Mouse (Mus musculus) liver, embryonic 15.5 days (tissue): ENCODE measurements around the gene Sec31b. TPM values are rescaled to one million over a fixed set of nuclear protein-coding genes. Genes with fewer than 3 reads are reported as not detected.

Experiments used
- ATAC-seq: fragments of 200-750 bp; cut with Nextera tagmentation; 2 replicates; pipeline ENCODE4 v1.8.0; 2017; ENCODE audit warnings: moderate number of reproducible peaks, mild to moderate bottlenecking, moderate library complexity; ENCODE audit not compliant: insufficient read depth
- H3K27ac ChIP-seq: fragments of 300-500 bp; sonication (generic); replicated peaks from 2 replicates; pipeline ENCODE4 v1.5.1; 2015; ENCODE audit warnings: mild to moderate bottlenecking, inconsistent platforms
- H3K27me3 ChIP-seq: fragments of 300-500 bp; sonication (generic); 2 replicates; pipeline ENCODE4 v1.6.1; 2015; ENCODE audit warnings: mild to moderate bottlenecking, inconsistent platforms
- H3K36me3 ChIP-seq: fragments of 300-500 bp; sonication (generic); replicated peaks from 2 replicates; pipeline ENCODE4 v1.6.1; 2015; ENCODE audit warnings: moderate library complexity, mild to moderate bottlenecking, inconsistent platforms
- H3K4me1 ChIP-seq: fragments of 300-500 bp; sonication (generic); replicated peaks from 2 replicates; pipeline ENCODE4 v1.6.1; 2015; ENCODE audit warnings: inconsistent platforms
- H3K4me2 ChIP-seq: fragments of 300-500 bp; sonication (generic); 2 replicates; pipeline ENCODE4 v1.6.1; 2015; ENCODE audit warnings: moderate library complexity, mild to moderate bottlenecking, inconsistent platforms
- H3K4me3 ChIP-seq: fragments of 300-500 bp; sonication (generic); replicated peaks from 2 replicates; pipeline ENCODE4 v1.5.1; 2015; ENCODE audit warnings: mild to moderate bottlenecking, inconsistent platforms
- H3K9ac ChIP-seq: fragments of 300-500 bp; sonication (generic); 2 replicates; pipeline ENCODE4 v1.6.1; 2015; ENCODE audit warnings: moderate library complexity, mild to moderate bottlenecking, inconsistent platforms
- H3K9me3 ChIP-seq: fragments of 300-500 bp; sonication (generic); replicated peaks from 2 replicates; pipeline ENCODE4 v1.6.1; 2016; ENCODE audit warnings: inconsistent platforms
- WGBS: fragments of 180-500 bp; shearing (Covaris S2); methylation state at CpG from one replicate; pipeline ENCODE4 v1.1.7; 2015; ENCODE audit warnings: mixed read lengths; ENCODE audit not compliant: insufficient replicate concordance; 5-methylcytosine and 5-hydroxymethylcytosine counted together
- polyA plus RNA-seq: library from polyadenylated mRNA; unstranded; fragments of >200 nt; fragmentation: Nextera tagmentation; extraction: Ambion mirVana; gene quantifications from 2 replicates; pipeline ENCODE4 v1.2.1, GENCODE M21; 2015

Gene Sec31b
- polyA plus RNA-seq, 1 experiment from 2014 or later = 0.25 TPM

DNA sequence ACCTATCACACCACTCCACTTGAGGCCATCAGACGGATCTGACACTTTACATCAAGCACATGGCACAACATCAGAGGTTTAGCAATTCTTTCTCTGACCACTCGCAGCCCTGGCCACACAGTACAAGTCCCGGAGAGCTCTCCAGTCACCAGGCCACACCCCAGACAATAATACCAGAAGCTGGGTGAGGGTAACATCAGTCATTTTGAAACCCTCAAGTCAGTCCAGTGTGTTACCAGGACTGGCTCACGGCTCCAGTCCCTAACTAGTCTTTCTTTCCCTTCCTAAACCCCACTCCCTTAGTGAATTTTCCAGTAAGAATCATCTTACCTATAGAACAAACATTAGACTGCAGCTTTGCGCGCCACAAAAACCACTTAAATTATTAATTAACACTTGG is 15.6 kb downstream of the Sec31b start:
- H3K4me2 ChIP-seq = no peak overlapping the region
- WGBS = 61% methylated on average over 6 of the region's 6 CpGs
- H3K27me3 ChIP-seq = no peaks in the 10 kb centered on the region
- H3K4me1 ChIP-seq = no peaks in the 10 kb centered on the region
- no peak overlapping the region for H3K27ac ChIP-seq
- ATAC-seq = no peak
- H3K9ac ChIP-seq = no peak overlapping the region
- H3K36me3 ChIP-seq = no peaks in the 10 kb centered on the region
- no peaks in the 10 kb centered on the region for H3K9me3 ChIP-seq
- no peak overlapping the region for H3K4me3 ChIP-seq

DNA sequence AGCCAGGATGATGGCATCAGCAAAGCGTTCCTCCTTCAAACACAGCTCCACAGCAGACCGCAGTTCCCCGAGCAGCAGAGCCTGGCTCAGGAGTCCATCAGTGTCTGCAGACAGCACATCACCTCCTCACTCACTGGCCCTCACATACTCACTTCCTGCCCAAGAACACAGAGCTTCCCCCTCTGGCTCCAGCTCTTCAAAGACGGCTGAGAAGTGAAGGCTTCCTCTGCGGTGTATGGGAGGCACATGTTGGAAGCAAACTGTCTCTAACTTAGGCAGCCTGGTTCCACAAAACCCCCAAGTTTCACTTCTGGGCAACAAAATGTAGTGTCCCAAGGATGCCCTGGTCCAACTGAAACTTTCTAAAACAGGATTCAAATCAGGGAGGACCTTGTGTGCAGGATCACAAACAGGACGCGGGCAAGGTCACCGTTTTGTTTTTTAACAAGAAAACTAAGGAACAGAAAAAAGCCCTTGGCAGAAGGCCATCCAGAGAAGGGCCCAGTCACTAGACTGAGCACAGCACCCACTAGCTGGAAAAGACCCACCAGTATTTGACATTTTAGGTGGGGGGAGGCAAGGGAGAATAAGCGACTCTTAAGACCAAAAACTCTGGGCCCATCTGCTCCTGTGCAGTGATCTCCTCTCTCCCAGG is 20.0 kb downstream of the Sec31b start:
- H3K27me3 ChIP-seq = no peaks in the 10 kb centered on the region
- no peak overlapping the region for H3K4me2 ChIP-seq
- H3K4me1 ChIP-seq = no peaks in the 10 kb centered on the region
- no peak overlapping the region for H3K27ac ChIP-seq
- ATAC-seq = no peak
- WGBS = 60% methylated on average over 9 of the region's 9 CpGs
- no peak overlapping the region for H3K4me3 ChIP-seq
- no peak overlapping the region for H3K9ac ChIP-seq
- H3K9me3 ChIP-seq = no peaks in the 10 kb centered on the region
- no peaks in the 10 kb centered on the region for H3K36me3 ChIP-seq

DNA sequence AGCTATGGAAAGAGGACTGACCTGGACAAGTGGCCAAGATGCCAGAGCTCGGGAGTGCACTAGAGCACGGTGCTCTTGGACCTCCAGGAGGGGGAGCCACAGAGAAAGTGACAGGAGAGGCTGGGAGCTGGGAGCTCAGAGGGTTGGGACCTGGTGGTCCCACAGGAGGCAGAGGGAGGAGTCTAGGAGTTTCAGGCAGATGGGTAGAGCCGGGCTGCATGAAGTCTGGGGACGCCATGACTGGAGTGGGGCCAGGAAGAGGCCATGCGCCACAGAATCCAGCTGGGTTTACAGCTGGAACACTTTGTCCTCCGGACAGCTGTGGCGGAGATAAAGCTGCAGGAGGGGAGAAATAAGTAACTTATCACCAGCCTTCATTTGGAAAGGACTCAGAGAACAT is 26.5 kb downstream of the Sec31b start:
- no peaks in the 10 kb centered on the region for H3K4me1 ChIP-seq
- H3K27me3 ChIP-seq = peaks cover 38% of the 10 kb centered on the region
- no peak overlapping the region for H3K27ac ChIP-seq
- ATAC-seq = no peak
- no peak overlapping the region for H3K4me2 ChIP-seq
- H3K9ac ChIP-seq = no peak overlapping the region
- H3K36me3 ChIP-seq = no peaks in the 10 kb centered on the region
- 37% methylated on average over 7 of the region's 7 CpGs for WGBS
- no peak overlapping the region for H3K4me3 ChIP-seq
- H3K9me3 ChIP-seq = no peaks in the 10 kb centered on the region

DNA sequence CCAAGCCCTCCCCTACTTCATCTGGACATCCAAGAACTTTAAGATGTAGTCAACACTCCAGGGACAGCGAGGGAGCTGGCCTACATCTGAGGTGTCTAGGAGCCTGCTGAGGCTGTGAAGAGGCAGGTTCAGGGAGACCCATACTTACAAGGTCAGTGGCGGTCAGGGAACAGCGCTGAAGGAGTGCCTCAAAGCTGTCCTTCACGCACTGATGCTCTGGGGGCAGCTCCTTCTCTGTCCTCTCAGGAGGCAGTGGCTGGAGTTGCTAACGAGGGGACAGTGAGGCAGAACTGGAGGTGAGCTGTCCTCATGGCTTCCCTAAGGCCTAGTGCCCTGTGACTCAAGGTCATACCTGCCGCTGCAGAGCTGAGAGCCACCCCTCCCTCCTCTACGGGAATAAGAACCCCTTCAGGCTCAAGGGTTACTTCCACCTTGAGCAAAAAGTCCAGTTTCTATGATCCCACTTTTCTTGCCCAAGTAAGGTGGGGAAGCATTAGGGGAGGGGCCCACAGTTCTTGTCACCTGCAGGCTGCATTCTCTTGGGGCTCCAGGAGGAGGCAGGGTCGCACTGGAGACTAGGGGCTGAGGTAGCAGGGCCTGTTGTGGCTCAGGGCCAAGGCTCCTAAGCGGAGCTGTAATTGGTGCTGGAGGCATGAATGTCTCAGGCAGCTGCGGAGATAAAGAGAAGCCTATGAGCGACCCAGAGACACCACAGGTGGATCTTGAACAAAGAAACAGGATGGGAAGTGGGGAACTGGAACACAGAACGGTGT is 27.5 kb downstream of the Sec31b start:
- ATAC-seq = no peak

DNA sequence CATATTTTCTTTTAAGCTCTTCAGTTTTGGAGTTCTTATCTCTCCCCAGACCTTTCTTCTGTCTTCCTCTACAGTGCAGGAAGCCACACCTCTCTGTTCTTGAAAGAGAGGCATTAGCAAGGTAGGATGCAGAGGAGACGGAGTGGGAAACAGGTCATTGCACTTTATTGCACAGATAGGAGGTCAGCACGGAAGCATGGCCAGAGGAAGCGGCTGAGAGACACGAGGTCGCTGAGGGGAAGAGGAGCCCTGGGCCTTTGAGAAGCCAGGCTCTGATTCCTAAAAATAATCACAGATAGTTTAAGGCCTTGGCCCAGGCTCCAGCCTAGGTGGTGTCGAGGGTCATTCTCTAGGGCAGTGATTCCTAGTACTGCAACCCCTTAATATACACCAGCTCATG is 29.9 kb downstream of the Sec31b start:
- no peak overlapping the region for H3K4me2 ChIP-seq
- H3K9ac ChIP-seq = no peak overlapping the region
- no peaks in the 10 kb centered on the region for H3K36me3 ChIP-seq
- no peaks in the 10 kb centered on the region for H3K9me3 ChIP-seq
- H3K27me3 ChIP-seq = peaks cover 72% of the 10 kb centered on the region
- no peak for ATAC-seq
- H3K4me3 ChIP-seq = no peak overlapping the region
- WGBS = 38% methylated on average over 6 of the region's 6 CpGs
- H3K4me1 ChIP-seq = peaks cover 4% of the 10 kb centered on the region; the same call in 1 of the 2 replicates
- no peak overlapping the region for H3K27ac ChIP-seq

More for the DNA sequence above, 27.5 kb downstream of the Sec31b start:
- Histone ChIP-seq H3K9me3 (no peaks in the 10 kb centered on the region), H3K27ac (no peak overlapping the region), H3K4me1 (no peaks in the 10 kb centered on the region), H3K4me2 (no peak overlapping the region), H3K4me3 (no peak overlapping the region), H3K36me3 (no peaks in the 10 kb centered on the region), H3K27me3 (peaks cover 48% of the 10 kb centered on the region), H3K9ac (no peak overlapping the region)
- 50% methylated on average over 12 of the region's 12 CpGs for WGBS

DNA sequence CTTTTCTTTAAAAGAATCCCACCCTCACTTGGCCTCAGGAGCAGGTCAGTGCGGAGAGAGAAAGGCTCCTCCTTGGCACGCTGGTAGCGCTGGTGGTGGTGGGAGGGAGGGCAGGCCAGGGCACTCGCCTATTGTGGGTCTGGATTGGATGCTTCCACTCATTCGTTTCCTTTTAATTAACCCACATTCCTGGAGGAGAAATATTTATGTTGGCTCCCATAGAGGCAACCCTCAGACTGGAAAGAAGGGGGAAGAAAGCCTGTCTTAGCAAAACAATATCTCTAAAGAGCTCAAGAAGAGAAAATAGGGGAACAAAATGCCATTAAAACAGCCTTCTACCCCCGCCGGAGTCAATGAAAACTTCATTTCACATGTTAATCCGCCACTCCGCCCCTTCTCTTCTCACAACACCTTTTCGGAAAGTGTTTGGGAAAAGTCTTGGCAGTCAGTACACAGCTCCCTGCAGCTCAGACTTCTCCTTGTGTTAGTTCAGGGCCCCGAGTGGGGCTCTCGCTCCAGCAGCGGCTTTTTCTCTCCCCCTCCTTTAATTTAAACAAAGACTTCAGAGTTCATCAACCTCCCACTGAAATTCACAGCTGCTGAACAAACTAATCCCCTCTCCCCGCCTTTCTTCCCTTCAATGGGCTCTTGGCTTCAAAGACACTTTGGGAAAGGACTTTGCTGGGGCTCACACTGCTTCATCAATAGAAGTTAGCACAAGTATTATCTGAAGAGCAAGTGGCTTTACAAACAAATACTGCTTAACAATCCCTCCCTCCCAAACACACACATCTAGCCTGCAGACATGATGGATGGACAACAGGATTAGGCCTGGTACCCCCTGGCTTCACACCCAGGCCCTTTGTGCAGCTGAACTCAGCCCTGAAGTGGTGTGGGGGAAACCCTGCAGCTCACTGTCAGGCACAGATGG is 30.9 kb downstream of the Sec31b start:
- H3K4me2 ChIP-seq = no peak overlapping the region
- WGBS = 37% methylated on average over 14 of the region's 14 CpGs
- H3K4me3 ChIP-seq = no peak overlapping the region
- H3K27me3 ChIP-seq = peaks cover 82% of the 10 kb centered on the region
- no peak overlapping the region for H3K9ac ChIP-seq
- H3K27ac ChIP-seq = no peak overlapping the region
- H3K9me3 ChIP-seq = no peaks in the 10 kb centered on the region
- no peak for ATAC-seq
- H3K4me1 ChIP-seq = peaks cover 4% of the 10 kb centered on the region; the same call in 1 of the 2 replicates
- H3K36me3 ChIP-seq = no peaks in the 10 kb centered on the region

DNA sequence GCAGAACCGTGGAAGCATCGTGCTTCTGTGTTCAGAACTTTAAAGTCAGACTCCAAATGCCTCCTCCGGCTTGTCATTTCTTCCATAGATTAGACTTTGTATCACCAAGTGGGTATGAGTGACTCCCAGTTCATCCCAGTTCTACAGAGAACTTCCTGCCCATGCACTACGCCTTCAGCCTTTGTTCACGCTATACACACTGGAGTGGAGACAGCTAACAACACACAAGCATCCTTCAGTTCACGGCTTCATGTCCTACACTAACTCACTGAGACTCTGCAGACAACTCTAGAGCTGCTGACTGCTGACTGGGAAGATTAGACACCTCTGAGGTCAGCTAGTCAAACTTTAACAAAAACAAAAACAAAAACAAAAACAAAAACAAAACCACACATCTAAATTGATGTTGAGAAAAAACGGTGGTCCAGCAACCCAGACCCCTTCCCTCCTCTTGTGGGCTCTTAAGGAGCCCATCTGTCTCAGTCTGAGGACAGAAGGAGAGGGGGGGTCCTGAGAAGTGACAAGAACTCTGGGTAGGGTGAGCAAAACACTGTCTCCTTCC is 31.7 kb downstream of the Sec31b start:
- Histone ChIP-seq H3K27ac (no peak overlapping the region), H3K4me1 (peaks cover 4% of the 10 kb centered on the region; the same call in 1 of the 2 replicates), H3K36me3 (no peaks in the 10 kb centered on the region), H3K27me3 (peaks cover 90% of the 10 kb centered on the region), H3K9ac (no peak overlapping the region), H3K4me2 (no peak overlapping the region), H3K9me3 (no peaks in the 10 kb centered on the region), H3K4me3 (no peak overlapping the region)
- ATAC-seq = no peak
- 22% methylated on average over 7 of the region's 7 CpGs for WGBS

DNA sequence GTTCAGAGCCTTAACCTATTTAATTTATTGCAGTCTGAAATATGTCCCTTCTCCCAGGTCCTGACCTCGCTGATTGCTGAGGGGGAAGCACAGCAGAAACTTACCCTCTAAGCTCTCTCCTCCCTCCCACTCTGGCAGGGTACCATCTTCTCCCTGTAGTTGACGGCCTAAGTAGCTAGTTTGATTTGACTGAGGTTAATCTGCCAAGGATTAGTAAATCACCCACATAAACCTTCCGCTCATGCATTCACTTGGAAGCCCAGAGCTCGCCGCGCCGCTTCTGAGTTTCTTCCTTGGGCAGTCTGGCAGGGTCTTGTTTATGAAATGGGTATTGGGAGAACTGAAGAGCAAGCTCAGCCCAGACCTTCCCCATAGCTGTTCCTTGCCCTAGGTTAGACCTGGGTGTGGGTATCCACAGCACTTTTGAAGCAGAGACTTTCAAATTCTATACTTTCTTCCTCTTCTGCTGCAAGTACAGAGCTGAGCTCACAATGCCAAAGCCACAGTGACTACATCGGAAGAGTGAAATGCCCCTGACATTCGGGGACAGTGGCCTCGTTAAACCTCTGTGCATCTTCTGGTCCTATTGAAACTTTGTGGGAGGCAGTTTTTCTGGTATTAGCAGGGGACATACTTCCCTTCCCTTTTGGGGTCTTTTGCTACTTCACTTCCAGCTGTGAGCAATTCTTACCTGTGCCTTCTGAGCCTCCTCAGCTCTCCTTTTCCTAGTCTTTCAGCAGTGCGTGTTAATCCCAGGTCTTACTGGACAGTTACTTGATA is 32.4 kb downstream of the Sec31b start:
- peaks cover 89% of the 10 kb centered on the region for H3K27me3 ChIP-seq

DNA sequence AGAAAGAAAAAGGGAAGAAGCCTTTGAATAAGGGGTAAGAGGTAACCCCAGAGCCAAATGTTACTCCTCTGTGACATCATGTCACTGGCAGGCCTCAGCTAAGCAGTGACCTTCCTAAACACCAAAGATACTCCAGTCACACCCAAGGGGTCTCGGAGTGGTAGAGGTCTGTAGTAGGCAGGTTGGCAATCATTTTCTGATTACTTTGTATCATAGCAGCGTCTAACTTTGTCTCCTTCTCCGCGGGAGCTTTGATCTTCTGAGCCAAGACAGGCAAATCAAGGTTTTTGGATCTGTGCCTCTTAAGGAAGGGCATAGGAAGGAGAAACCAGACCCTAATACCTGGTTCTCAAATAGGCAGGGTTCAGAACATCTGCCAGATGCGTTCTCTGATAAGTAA is 33.1 kb downstream of the Sec31b start:
- no peak overlapping the region for H3K4me2 ChIP-seq
- H3K4me3 ChIP-seq = no peak overlapping the region
- H3K36me3 ChIP-seq = no peaks in the 10 kb centered on the region
- no peak for ATAC-seq
- peaks cover 4% of the 10 kb centered on the region; the same call in 1 of the 2 replicates for H3K4me1 ChIP-seq
- WGBS = 30% methylated on average over 5 of the region's 5 CpGs
- no peak overlapping the region for H3K9ac ChIP-seq
- H3K27me3 ChIP-seq = peaks cover 95% of the 10 kb centered on the region
- no peaks in the 10 kb centered on the region for H3K9me3 ChIP-seq
- no peak overlapping the region for H3K27ac ChIP-seq

More for the DNA sequence above, 32.4 kb downstream of the Sec31b start:
- no peaks in the 10 kb centered on the region for H3K36me3 ChIP-seq
- no peak overlapping the region for H3K27ac ChIP-seq
- H3K4me3 ChIP-seq = no peak overlapping the region
- H3K4me1 ChIP-seq = peaks cover 4% of the 10 kb centered on the region; the same call in 1 of the 2 replicates
- no peaks in the 10 kb centered on the region for H3K9me3 ChIP-seq
- ATAC-seq = no peak
- H3K9ac ChIP-seq = no peak overlapping the region
- WGBS = 20% methylated on average over 11 of the region's 11 CpGs
- no peak overlapping the region for H3K4me2 ChIP-seq
